Mouse (Mus musculus) hindbrain, embryonic 14.5 days (tissue): ENCODE measurements at regions not wholly inside any gene's neighbourhood (a gene's known extent, or its start where the extent isn't known, plus 50 kb on each side); places are given as distances from the start of the nearest gene placed in this dataset.
"Not testable (repeated sequence)": the region's sequence is repeated elsewhere in the genome, so short reads cannot be mapped to it uniquely, and the experiment has no call there.

Source experiments
- ATAC-seq: fragments of 200-750 bp; cut with Nextera tagmentation; 2 replicates; pipeline ENCODE4 v1.8.0; 2017; ENCODE audit warnings: moderate number of reproducible peaks, mild to moderate bottlenecking, moderate TSS enrichment, moderate library complexity; ENCODE audit not compliant: low FRiP score
- DNase-seq: peaks from one replicate; pipeline ENCODE4 v3.0.0-alpha.2; 2015; ENCODE audit warnings: low spot score
- H3K27ac ChIP-seq: fragments of 300-500 bp; sonication (generic); 2 replicates; pipeline ENCODE4 v1.5.1; 2014; ENCODE audit warnings: mild to moderate bottlenecking, moderate library complexity
- H3K27me3 ChIP-seq: fragments of 300-500 bp; sonication (generic); 2 replicates; pipeline ENCODE4 v1.6.1; 2014; ENCODE audit warnings: mild to moderate bottlenecking, low read length, mixed read lengths; ENCODE audit not compliant: control insufficient read depth, insufficient read depth
- H3K36me3 ChIP-seq: fragments of 300-500 bp; sonication (generic); replicated peaks from 2 replicates; pipeline ENCODE4 v1.6.1; 2014; ENCODE audit not compliant: control insufficient read depth, insufficient read depth
- H3K4me1 ChIP-seq: fragments of 300-500 bp; sonication (generic); replicated peaks from 2 replicates; pipeline ENCODE4 v1.6.1; 2014; ENCODE audit warnings: antibody characterized with exemption, low read length, mixed read lengths; ENCODE audit not compliant: control insufficient read depth, insufficient read depth
- H3K4me2 ChIP-seq: fragments of 300-500 bp; sonication (generic); replicated peaks from 2 replicates; pipeline ENCODE4 v1.6.1; 2014; ENCODE audit warnings: mild to moderate bottlenecking, moderate library complexity
- H3K4me3 ChIP-seq: fragments of 300-500 bp; sonication (generic); replicated peaks from 2 replicates; pipeline ENCODE4 v1.5.1; 2014; ENCODE audit warnings: mild to moderate bottlenecking, low read length
- H3K9ac ChIP-seq: fragments of 300-500 bp; sonication (generic); 2 replicates; pipeline ENCODE4 v1.6.1; 2014
- H3K9me3 ChIP-seq: fragments of 300-500 bp; sonication (generic); 2 replicates; pipeline ENCODE4 v1.6.1; 2016; ENCODE audit warnings: low read length; ENCODE audit not compliant: control insufficient read depth
- WGBS: fragments of 180-500 bp; shearing (Covaris S2); extraction: QIAGEN DNeasy Blood & Tissue Kit; methylation state at CpG from one replicate; pipeline ENCODE4 v1.1.7; 2014; 5-methylcytosine and 5-hydroxymethylcytosine counted together

GRCm38 (mm10) chr15:10075391-10076060 lies 101.5 kb upstream of the Prlr start:
- Histone ChIP-seq H3K9me3 (no peaks in the 10 kb centered on the region), H3K4me2 (no peak overlapping the region), H3K27ac (no peak overlapping the region), H3K27me3 (no peaks in the 10 kb centered on the region), H3K4me1 (no peaks in the 10 kb centered on the region), H3K4me3 (no peak overlapping the region), H3K9ac (no peak overlapping the region), H3K36me3 (no peaks in the 10 kb centered on the region)
- DNase-seq, result no peak
- peak; percentile 66; the same call in 1 of the 2 replicates for ATAC-seq
- WGBS, result 58% methylated on average over 10 of the region's 10 CpGs

GRCm38 (mm10) chr15:10076061-10076400 lies 101.0 kb upstream of the Prlr start:
- no peak overlapping the region for H3K4me2 ChIP-seq
- ATAC-seq, result no peak
- no peaks in the 10 kb centered on the region for H3K4me1 ChIP-seq
- no peak overlapping the region for H3K4me3 ChIP-seq
- H3K27ac ChIP-seq, result no peak overlapping the region
- WGBS, result 73% methylated on average over 1 of the region's 1 CpGs
- no peaks in the 10 kb centered on the region for H3K36me3 ChIP-seq
- DNase-seq, result no peak
- H3K9ac ChIP-seq, result no peak overlapping the region
- no peaks in the 10 kb centered on the region for H3K9me3 ChIP-seq
- H3K27me3 ChIP-seq, result no peaks in the 10 kb centered on the region

- no peak overlapping the region for H3K9ac ChIP-seq
- WGBS, result 89% methylated on average over 2 of the region's 2 CpGs
- no peaks in the 10 kb centered on the region for H3K27me3 ChIP-seq
- no peak overlapping the region for H3K4me2 ChIP-seq
- H3K9me3 ChIP-seq, result no peaks in the 10 kb centered on the region
- no peak overlapping the region for H3K27ac ChIP-seq
- no peaks in the 10 kb centered on the region for H3K36me3 ChIP-seq
- DNase-seq (no peak), ATAC-seq (no peak)
- no peak overlapping the region for H3K4me3 ChIP-seq
- H3K4me1 ChIP-seq, result no peaks in the 10 kb centered on the region
These were observed 98.6 kb upstream of the Prlr start for GRCm38 (mm10) chr15:10078434-10078833.

- Histone ChIP-seq H3K9ac (no peak overlapping the region), H3K9me3 (no peaks in the 10 kb centered on the region), H3K27me3 (no peaks in the 10 kb centered on the region), H3K4me3 (no peak overlapping the region), H3K36me3 (no peaks in the 10 kb centered on the region), H3K4me2 (no peak overlapping the region), H3K27ac (no peak overlapping the region), H3K4me1 (no peaks in the 10 kb centered on the region)
- DNase-seq (no peak), ATAC-seq (no peak)
- WGBS, result 90% methylated on average over 4 of the region's 4 CpGs
These were observed 97.5 kb upstream of the Prlr start for GRCm38 (mm10) chr15:10079510-10079909.

- no peaks in the 10 kb centered on the region for H3K4me1 ChIP-seq
- 90% methylated on average over 3 of the region's 3 CpGs for WGBS
- peak; percentile 20 for DNase-seq
- no peaks in the 10 kb centered on the region for H3K36me3 ChIP-seq
- H3K27ac ChIP-seq, result no peak overlapping the region
- no peak overlapping the region for H3K4me3 ChIP-seq
- H3K27me3 ChIP-seq, result no peaks in the 10 kb centered on the region
- no peak overlapping the region for H3K4me2 ChIP-seq
- H3K9ac ChIP-seq, result no peak overlapping the region
- H3K9me3 ChIP-seq, result no peaks in the 10 kb centered on the region
- ATAC-seq, result no peak
These were observed 88.3 kb upstream of the Prlr start for GRCm38 (mm10) chr15:10088691-10089090.

GRCm38 (mm10) chr15:10090384-10091092 lies 86.5 kb upstream of the Prlr start:
- H3K4me2 ChIP-seq, result no peak overlapping the region
- H3K9me3 ChIP-seq, result no peaks in the 10 kb centered on the region
- 92% methylated on average over 5 of the region's 5 CpGs for WGBS
- no peak overlapping the region for H3K9ac ChIP-seq
- H3K27ac ChIP-seq, result no peak overlapping the region
- DNase-seq, result no peak
- ATAC-seq, result no peak
- no peaks in the 10 kb centered on the region for H3K4me1 ChIP-seq
- H3K36me3 ChIP-seq, result no peaks in the 10 kb centered on the region
- no peaks in the 10 kb centered on the region for H3K27me3 ChIP-seq
- no peak overlapping the region for H3K4me3 ChIP-seq

- H3K27ac ChIP-seq, result no peak overlapping the region
- no peaks in the 10 kb centered on the region for H3K4me1 ChIP-seq
- H3K27me3 ChIP-seq, result no peaks in the 10 kb centered on the region
- WGBS, result 96% methylated on average over 2 of the region's 2 CpGs
- ATAC-seq (no peak), DNase-seq (no peak)
- H3K4me2 ChIP-seq, result no peak overlapping the region
- H3K9me3 ChIP-seq, result no peaks in the 10 kb centered on the region
- no peak overlapping the region for H3K9ac ChIP-seq
- H3K4me3 ChIP-seq, result no peak overlapping the region
- H3K36me3 ChIP-seq, result no peaks in the 10 kb centered on the region
These were observed 73.7 kb upstream of the Prlr start for GRCm38 (mm10) chr15:10103350-10103749.

- H3K9ac ChIP-seq, H3K27ac ChIP-seq, H3K4me2 ChIP-seq, H3K36me3 ChIP-seq, H3K27me3 ChIP-seq, DNase-seq, H3K9me3 ChIP-seq, ATAC-seq, H3K4me1 ChIP-seq, H3K4me3 ChIP-seq: not testable (repeated sequence)
- WGBS, result 60% methylated on average over 11 of the region's 11 CpGs
These were observed 71.6 kb upstream of the Prlr start for GRCm38 (mm10) chr15:10105211-10105976.

- Histone ChIP-seq H3K9me3 (no peaks in the 10 kb centered on the region), H3K9ac (no peak overlapping the region), H3K4me2 (no peak overlapping the region), H3K4me3 (no peak overlapping the region), H3K27ac (no peak overlapping the region), H3K36me3 (no peaks in the 10 kb centered on the region), H3K4me1 (no peaks in the 10 kb centered on the region), H3K27me3 (no peaks in the 10 kb centered on the region)
- 96% methylated on average over 3 of the region's 3 CpGs for WGBS
- ATAC-seq, result no peak
- no peak for DNase-seq
These were observed 70.2 kb upstream of the Prlr start for GRCm38 (mm10) chr15:10106853-10107252.
